Mouse (Mus musculus) macrophage (primary cell): ENCODE results near the gene Zfp263. TPM values are rescaled to one million over a fixed set of nuclear protein-coding genes. Genes with fewer than 3 reads are reported as not detected.

ENCODE experiments used
- H3K27ac ChIP-seq: fragments of 350-480 bp; formaldehyde crosslinking; 2 replicates; pipeline ENCODE4 v1.9.0; 2021
- H3K36me3 ChIP-seq: fragments of 350-480 bp; formaldehyde crosslinking; 2 replicates; pipeline ENCODE4 v1.9.0; 2021; ENCODE audit errors: inconsistent target
- H3K4me3 ChIP-seq: fragments of 350-480 bp; formaldehyde crosslinking; 2 replicates; pipeline ENCODE4 v1.9.0; 2021; ENCODE audit errors: inconsistent target
- H3K79me2 ChIP-seq: fragments of 350-480 bp; formaldehyde crosslinking; 2 replicates; pipeline ENCODE4 v1.9.0; 2021; ENCODE audit errors: inconsistent target
- WGBS: methylation state at CpG from one replicate; pipeline ENCODE4 v1.1.7; 2026; ENCODE audit warnings: inconsistent platforms; ENCODE audit not compliant: missing documents; 5-methylcytosine and 5-hydroxymethylcytosine counted together
- polyA plus RNA-seq: library from polyadenylated mRNA; stranded (reverse); fragments of 250-400 nt; gene quantifications from 3 replicates; pipeline ENCODE4 v1.2.4, GENCODE M21; 2018; ENCODE audit warnings: inconsistent platforms
- total RNA-seq, 78 experiments: library from RNA; depleted of rRNA; stranded (reverse); fragments of 250-400 nt; gene quantifications; 1 replicate in 9 of 78; 2 replicates in 24 of 78; 3 replicates in 43 of 78; 4 replicates in 2 of 78; pipeline ENCODE4 v1.2.4; 2018; ENCODE audit warnings: inconsistent platforms in 56 of 78

The Zfp263 gene
- 1,000 to 10,000 TPM in 10 of 26 experiments, 100 to 1,000 TPM in 16; 250 to 1,889 (median 705) TPM for total RNA-seq (2018; cell fraction: chromatin; rRNA removed)
- 100 to 1,000 TPM in 7 of 26 experiments, 10 to 100 TPM in 19; 32.9 to 187 (median 57.1) TPM for total RNA-seq (2018; cell fraction: cytosol; rRNA removed)
- 1,000 to 10,000 TPM in 3 of 26 experiments, 100 to 1,000 TPM in 23; 138 to 1,215 (median 590) TPM for total RNA-seq (2018; cell fraction: nucleus; rRNA removed)
- polyA plus RNA-seq: 33.4 to 51.2 TPM (median 45.8 TPM) in 3 replicates

DNA sequence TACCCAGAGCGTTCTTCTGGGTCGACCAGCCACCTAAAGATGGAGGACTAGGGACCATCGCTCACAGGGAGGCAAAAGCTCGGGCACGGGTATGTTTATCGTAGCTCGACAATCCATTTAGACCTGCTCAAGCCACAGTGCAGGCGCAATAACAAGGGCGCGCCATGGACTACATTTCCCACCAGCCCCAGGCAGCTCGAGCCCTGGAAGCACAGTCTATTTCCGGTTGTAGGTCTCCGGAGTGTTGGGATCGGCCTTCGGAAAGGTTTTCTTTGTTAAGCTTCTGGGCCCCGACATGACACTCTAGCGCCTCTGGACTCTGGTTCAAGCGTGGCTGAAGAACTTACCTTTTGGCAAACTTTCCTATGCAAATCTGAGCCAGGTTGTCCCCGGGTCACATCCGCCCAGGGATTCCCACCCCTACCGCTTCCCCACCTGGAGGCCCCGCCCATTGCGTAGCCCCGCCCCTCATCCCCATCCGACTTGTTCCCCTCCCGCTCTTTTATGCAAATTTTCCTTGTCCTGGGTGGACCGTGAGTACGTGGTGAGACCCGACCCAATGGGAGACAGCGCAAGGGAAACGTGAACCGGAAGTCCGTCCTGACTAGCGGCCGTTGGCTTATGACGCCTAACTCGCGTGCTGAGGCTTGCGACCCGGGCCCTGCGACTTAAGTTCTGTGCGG is at the start of gene Zfp263:
Zfp263 (plus strand) TSS at position 591 of the 683 bp plus-strand sequence.
- Histone ChIP-seq H3K4me3 (peak within 1 kb of the TSS; percentile 90), H3K27ac (peak within 1 kb of the TSS; percentile 88), H3K79me2 (peaks cover 47% of the 10 kb centered on the region), H3K36me3 (peaks cover 27% of the 10 kb centered on the region)
- WGBS: under 1% methylated on average over 37 of the region's 42 CpGs

DNA sequence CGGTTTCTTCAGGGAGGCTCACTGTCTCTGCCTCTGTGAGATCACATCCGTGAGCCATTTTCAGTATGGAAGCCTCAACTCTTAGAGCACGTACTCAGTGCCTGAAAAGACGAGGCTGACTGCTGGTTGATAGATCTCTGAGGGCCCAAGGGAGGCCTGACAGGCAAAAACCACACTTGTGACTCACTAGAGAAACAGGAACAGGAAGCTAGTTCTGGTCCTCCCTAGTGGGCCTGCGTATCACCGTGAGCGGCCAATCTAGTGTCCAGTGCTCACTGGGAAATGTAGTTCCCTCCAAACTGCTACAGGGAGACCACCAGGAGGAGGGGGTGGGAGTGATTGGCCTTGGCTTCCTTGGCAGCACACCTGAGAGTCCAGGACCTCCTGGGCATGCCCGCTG is 44.6 kb upstream of the Zfp263 start:
- WGBS: 34% methylated on average over 6 of the region's 8 CpGs
- no peaks in the 10 kb centered on the region for H3K36me3 ChIP-seq
- no peaks in the 10 kb centered on the region for H3K79me2 ChIP-seq
- peak overlapping the region; percentile 71 for H3K27ac ChIP-seq
- H3K4me3 ChIP-seq: no peak overlapping the region

DNA sequence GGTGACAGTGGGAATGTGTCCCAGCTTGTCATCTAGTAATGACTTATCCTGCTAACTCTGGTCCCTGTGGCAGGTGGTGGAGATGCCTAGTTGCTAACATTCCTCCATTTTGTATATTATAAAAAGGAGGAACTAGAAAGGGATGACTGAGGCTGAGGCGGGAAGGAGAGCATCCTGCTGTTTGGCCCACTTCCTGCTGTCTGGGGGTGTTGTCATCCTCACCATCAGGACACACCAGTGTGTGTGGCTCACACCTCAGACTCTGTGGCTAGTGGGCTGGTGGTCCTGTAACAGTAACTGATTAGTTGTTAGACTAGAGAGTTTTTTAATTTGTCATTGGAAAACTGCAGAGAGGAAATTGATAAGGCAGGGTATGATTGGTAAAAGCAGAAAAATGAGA is 43.0 kb upstream of the Zfp263 start:
- 30% methylated on average over 1 of the region's 1 CpGs for WGBS
- H3K36me3 ChIP-seq: no peaks in the 10 kb centered on the region

DNA sequence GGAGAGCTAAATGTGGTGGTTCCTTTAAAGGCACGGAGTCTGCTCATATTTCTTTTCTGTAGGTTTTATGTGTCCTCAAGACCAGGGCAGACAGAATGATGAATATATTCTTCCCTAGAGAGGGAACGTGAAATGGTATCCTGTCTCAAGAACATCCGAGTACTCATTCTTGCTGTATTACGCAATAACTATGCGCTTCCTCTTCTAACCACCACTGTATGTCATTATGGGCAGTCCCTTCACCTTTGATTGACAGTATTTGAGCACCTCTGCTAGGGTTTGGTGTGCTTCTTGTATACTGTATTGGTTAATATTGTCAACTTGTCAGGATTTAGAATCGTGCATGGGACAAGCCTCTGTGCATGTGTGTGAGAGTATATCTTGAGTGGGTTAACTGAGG is 37.2 kb upstream of the Zfp263 start:
- H3K27ac ChIP-seq: no peak overlapping the region
- H3K79me2 ChIP-seq: no peaks in the 10 kb centered on the region
- 9% methylated on average over 6 of the region's 6 CpGs for WGBS
- H3K4me3 ChIP-seq: no peak overlapping the region
- no peaks in the 10 kb centered on the region for H3K36me3 ChIP-seq

More for the DNA sequence above, 43.0 kb upstream of the Zfp263 start:
- Histone ChIP-seq H3K4me3 (no peak overlapping the region), H3K27ac (no peak overlapping the region), H3K79me2 (no peaks in the 10 kb centered on the region)

DNA sequence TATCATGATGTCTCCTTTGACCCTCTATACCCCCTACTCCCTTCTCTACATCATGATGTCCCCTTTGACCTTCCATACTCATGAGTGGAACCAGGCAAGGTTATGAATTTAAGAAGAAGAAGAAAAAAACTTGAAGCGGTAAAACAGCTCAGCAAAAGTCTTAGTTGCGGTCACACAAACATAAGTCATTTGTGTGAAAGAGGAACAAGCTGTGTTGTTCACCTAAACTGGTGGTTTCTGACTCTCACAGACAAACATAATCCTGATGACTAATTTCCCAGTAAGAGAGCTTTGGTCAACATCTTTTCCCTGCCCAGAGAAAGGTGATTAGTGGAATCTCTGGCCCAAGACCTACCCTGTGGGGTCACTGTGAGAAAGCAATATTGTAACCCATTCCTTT is 29.2 kb upstream of the Zfp263 start:
- no peak overlapping the region for H3K4me3 ChIP-seq
- H3K27ac ChIP-seq: peak overlapping the region; percentile 68
- no peaks in the 10 kb centered on the region for H3K36me3 ChIP-seq
- H3K79me2 ChIP-seq: peaks cover 30% of the 10 kb centered on the region; the same call in 1 of the 2 replicates
- 0% methylated on average over 2 of the region's 2 CpGs for WGBS

DNA sequence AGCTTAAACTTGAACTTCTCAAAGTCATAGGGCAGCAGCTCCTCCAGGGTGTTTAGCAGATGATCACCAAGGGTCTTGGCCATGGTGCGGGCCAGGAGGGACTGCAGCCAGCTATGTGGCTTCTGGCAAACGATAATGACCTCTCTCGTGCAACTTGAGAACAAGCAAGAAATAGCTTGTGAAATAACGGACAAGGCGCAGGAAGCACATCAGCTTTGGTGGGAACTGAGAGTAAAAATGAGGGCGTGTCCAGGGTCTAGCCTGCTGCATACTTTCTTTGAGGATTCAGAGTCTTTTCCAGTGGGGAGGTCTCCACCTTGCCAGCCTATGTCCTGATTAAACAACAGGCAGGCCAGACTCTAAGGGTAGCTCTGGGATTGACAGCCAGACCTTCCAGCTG is 25.9 kb upstream of the Zfp263 start, which contains the start of gene Mefv:
Mefv (minus strand) TSS at position 118 of the 400 bp plus-strand sequence.
- H3K79me2 ChIP-seq: peaks cover 30% of the 10 kb centered on the region; the same call in 1 of the 2 replicates
- H3K4me3 ChIP-seq: no peak within 1 kb of the TSS
- no peak within 1 kb of the TSS for H3K27ac ChIP-seq
- WGBS: 38% methylated on average over 6 of the region's 6 CpGs
- H3K36me3 ChIP-seq: no peaks in the 10 kb centered on the region

DNA sequence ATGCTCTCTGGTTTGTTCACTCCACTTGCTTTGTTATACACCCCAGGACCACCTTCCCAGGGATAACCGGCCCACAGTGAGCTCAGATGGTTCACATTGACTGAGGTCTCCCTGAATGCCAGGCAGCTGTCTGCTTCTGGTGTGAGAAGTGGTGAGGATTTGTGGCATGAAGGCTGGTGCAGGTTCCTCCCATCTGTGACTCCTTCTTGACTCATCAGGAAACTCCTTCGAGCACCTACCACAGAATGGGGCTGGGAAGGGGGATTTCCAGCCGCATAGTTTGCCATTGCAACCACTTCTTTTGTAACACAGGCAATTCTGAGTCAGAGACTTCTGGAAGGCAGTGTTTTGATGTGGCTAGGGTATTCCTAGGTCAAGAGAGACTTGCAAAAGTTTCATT is 20.7 kb upstream of the Zfp263 start:
- WGBS: 5% methylated on average over 3 of the region's 3 CpGs
- Histone ChIP-seq H3K27ac (peak overlapping the region; percentile 66), H3K79me2 (no peaks in the 10 kb centered on the region; the same call in 1 of the 2 replicates), H3K4me3 (no peak overlapping the region), H3K36me3 (no peaks in the 10 kb centered on the region)

DNA sequence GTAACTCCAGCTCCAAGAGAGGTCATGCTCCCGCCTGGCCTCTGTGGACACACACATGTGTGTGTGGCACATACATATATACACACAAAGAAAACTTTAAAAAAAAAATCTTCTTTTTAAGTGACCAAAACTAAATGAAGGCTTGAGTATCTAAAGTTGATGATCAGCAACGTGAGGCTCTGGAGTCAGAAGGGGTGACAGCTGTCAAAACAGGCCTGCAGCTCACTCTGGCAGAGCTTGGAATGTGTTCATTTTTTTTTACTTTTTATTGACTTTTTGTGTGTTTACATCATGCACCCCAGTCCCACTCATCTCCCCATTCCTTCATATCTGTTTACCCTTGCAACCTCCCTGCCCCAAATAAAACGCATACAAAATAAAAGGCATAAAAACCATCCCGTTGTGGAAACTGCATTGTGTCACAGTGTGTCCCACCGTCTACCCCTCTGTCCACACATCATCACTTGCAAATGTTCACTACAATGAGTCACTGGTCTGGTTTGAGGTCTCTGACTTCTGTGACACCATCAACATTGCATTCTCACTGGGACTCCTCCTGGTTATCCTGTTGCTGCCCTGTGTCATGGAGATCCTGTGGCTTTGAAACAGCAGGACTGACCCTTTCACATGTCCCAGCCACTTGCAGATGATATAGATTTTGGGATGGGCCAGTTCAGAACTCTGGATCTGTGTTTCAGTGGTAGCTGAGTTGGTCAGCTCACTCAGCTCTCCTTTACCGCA is 15.7 kb upstream of the Zfp263 start:
- H3K36me3 ChIP-seq: no peaks in the 10 kb centered on the region
- no peaks in the 10 kb centered on the region for H3K79me2 ChIP-seq
- 93% methylated on average over 4 of the region's 6 CpGs for WGBS
- no peak overlapping the region for H3K27ac ChIP-seq
- H3K4me3 ChIP-seq: no peak overlapping the region

DNA sequence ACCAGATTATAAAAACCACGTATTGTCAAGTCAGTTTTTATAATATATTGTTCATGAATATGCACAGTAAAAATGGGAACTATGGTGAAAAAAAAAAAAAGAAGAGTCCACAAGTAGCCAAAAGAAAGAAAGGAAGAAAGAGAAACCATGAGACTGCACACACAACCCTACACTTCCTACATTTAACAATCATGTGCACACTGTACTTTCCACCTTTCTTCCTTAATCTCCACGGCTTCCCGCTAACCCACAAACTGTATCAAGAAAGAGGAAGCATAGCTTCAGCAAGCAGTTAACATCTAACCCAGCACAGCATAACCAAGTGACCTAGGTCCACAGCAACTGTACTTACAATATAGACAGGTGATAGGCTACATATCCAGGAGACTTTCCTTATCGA is 11.3 kb upstream of the Zfp263 start:
- WGBS: 16% methylated on average over 3 of the region's 4 CpGs
- Histone ChIP-seq H3K79me2 (no peaks in the 10 kb centered on the region), H3K4me3 (no peak overlapping the region), H3K27ac (peak overlapping the region; percentile 83), H3K36me3 (no peaks in the 10 kb centered on the region)

DNA sequence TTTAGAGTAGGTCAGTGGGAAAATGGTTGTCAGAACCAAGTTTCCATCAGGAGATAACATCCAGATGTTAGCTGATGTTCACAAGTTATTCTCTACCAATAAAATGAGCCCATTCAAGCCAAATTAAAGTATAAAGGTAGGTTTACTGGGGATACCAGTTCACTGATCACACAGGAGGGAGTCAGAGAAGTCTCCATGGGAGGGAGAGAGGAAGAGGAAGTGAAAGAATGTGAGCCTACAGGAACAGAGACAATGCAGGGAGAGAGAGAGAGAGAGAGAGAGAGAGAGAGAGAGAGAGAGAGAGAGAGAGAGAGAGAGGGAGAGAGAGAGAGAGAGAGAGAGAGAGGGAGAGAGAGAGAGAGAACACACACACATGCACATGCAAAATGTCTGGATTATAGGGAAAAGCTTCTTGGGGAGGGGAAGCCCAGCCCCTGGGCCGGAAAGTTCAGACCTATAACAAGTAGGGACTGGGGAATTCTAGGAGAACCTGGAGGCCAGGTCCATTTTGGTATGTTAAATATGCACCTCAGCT is 10.6 kb upstream of the Zfp263 start:
- Histone ChIP-seq H3K36me3 (no peaks in the 10 kb centered on the region), H3K79me2 (no peaks in the 10 kb centered on the region), H3K4me3 (no peak overlapping the region), H3K27ac (peak overlapping the region; percentile 83)
- 86% methylated on average over 1 of the region's 1 CpGs for WGBS

DNA sequence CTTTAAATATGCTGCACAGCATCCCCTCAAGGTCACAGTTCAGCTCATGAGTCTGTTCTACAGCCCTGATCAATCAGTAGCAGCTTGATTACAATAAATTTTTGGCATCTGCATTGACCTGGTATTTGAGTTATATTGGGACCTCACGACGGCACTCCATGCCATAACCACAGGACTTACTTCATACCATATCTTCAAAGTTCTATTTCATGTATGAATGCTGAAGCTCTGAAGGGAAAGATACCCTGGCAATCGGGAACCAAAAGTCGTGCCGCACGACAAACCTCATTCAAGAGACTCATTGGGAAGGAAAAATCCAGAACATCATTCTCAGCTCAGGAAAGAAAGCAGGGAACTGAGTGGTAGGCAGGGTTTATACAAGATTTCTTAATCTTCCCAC is 1.4 kb upstream of the Zfp263 start:
- Histone ChIP-seq H3K27ac (peak overlapping the region; percentile 88), H3K36me3 (peaks cover 16% of the 10 kb centered on the region), H3K79me2 (peaks cover 35% of the 10 kb centered on the region), H3K4me3 (no peak overlapping the region)
- 98% methylated on average over 6 of the region's 6 CpGs for WGBS

DNA sequence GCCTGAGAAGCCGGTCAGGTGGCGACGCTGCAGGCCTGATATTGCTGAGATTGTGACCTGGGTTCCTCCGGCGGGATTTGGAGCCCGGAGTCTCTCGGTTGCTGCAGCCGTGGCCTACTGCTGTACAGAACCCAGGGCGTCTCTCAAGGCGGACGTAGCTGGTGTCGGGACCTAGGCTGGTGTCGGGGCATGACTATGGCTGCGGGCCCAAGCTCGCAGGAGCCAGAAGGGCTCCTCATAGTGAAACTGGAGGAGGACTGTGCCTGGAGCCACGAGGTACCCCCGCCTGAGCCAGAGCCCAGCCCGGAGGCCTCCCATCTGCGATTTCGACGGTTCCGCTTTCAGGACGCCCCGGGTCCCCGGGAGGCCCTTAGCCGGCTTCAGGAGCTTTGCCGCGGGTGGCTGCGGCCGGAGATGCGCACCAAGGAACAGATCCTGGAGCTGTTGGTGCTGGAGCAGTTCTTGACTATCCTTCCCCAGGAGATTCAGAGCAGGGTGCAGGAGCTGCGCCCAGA is 350 bp downstream of the Zfp263 start:
- Histone ChIP-seq H3K4me3 (peak overlapping the region; percentile 90), H3K36me3 (peaks cover 33% of the 10 kb centered on the region), H3K79me2 (peaks cover 53% of the 10 kb centered on the region), H3K27ac (peak overlapping the region; percentile 88)
- 0% methylated on average over 32 of the region's 32 CpGs for WGBS

DNA sequence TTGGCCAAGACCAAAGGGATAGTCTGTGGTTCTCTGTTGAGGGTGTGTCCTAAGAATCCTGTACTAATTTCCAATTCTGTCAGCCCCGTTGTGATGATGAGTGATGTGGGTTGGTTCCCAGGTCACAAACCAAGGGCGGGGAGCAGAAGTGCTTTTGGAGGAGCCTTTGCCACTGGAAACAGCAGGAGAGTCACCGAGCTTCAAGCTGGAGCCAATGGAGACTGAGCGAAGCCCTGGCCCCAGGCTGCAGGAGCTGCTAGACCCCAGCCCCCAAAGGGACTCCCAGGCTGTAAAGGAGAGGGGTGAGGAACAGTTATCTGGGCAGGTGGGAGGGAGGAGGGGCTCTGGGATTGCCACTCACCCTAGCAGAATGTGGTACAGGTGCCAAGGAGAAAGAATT is 1.8 kb downstream of the Zfp263 start:
- WGBS: 76% methylated on average over 4 of the region's 4 CpGs
- Histone ChIP-seq H3K79me2 (peaks cover 67% of the 10 kb centered on the region), H3K4me3 (peak overlapping the region; percentile 90), H3K36me3 (peaks cover 48% of the 10 kb centered on the region), H3K27ac (no peak overlapping the region)

DNA sequence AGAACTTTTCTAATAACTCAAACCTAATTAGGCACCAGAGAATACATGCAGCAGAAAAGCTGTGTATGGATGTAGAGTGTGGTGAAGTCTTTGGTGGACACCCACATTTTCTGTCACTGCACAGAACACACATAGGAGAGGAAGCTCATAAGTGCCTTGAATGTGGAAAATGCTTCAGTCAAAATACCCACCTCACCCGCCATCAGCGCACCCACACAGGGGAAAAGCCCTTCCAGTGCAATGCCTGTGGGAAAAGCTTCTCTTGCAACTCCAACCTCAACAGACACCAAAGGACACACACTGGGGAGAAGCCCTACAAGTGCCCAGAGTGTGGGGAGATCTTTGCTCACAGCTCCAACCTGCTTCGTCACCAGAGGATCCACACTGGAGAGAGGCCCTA is 5.1 kb downstream of the Zfp263 start:
- Histone ChIP-seq H3K36me3 (peaks cover 64% of the 10 kb centered on the region), H3K79me2 (peaks cover 81% of the 10 kb centered on the region), H3K4me3 (no peak overlapping the region), H3K27ac (no peak overlapping the region)
- WGBS: 85% methylated on average over 3 of the region's 3 CpGs
